Mouse (Mus musculus): Measurements from ENCODE around the gene E030018B13Rik.

The E030018B13Rik gene

DNA sequence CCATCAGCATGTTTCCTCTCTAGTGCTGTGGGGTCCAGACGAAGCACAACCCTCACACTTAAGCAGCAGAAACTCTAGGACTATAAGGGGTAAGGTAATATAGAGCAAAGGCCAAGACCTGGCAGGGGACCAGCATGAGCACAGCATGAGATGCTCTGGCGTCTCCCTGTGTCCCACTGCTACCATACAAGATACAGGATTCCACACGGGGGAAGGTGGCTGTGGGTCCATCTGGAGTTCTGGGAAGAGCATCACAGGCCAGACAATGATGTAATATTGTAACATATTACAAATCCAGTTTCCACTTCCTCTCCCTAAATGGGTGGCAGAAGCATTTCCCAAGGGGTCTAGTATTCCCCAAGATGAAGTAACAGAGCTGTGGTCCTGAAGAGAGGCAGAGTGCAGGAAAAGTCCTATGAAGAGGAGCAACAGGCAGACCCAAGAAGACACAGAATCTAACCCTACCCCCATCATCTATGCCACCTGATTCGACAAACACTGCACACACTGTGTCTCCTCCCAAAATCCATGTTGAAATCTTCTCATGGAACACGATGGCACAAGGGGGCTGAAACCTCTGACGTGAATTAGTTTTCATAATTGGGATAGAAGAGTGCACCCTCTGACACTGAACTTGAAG lies at the start of gene E030018B13Rik:
TSS of gene E030018B13Rik (plus strand) at position 590 of the 640 bp plus-strand sequence.
- DNase-seq (ENCODE audit: extremely low spot score, low spot score), result no peak

GRCm38 (mm10) chr7:63868356-63868918 lies 48.2 kb upstream of the E030018B13Rik start:
- DNase-seq (ENCODE audit: extremely low spot score, low spot score), result no peak

GRCm38 (mm10) chr7:63871698-63872097 lies 45.0 kb upstream of the E030018B13Rik start:
- no peak for DNase-seq (ENCODE audit: extremely low spot score, low spot score)

DNA sequence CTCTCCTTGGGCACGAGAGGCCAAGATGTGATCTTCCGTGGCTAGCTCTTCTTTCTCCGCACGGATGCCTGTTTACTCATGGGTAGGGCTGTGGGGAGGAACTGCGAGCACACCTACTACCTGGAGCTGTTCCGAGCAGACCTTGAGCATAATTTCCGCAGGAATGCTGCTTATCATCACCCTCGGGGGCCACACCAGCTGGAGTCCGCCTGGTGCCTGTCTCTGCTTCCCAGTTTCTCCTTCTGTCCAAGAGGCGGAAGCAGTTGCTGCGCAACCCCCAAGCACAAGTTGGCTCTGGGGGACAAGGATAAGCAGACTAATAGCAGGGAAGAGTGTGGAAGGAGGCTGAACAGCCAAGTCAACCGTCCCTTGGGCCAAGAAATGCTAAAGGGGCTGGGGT lies 42.8 kb upstream of the E030018B13Rik start:
- no peak for DNase-seq (ENCODE audit: extremely low spot score, low spot score)

GRCm38 (mm10) chr7:63875686-63876085 lies 41.0 kb upstream of the E030018B13Rik start:
- DNase-seq (ENCODE audit: extremely low spot score, low spot score), result no peak

- DNase-seq (ENCODE audit: extremely low spot score, low spot score), result no peak
These were observed 40.0 kb upstream of the E030018B13Rik start for GRCm38 (mm10) chr7:63876640-63877039.

- no peak for DNase-seq (ENCODE audit: extremely low spot score, low spot score)
These were observed 39.0 kb upstream of the E030018B13Rik start for GRCm38 (mm10) chr7:63877610-63878009.

- no peak for DNase-seq (ENCODE audit: extremely low spot score, low spot score)
These were observed 37.1 kb upstream of the E030018B13Rik start for GRCm38 (mm10) chr7:63879583-63879982.

DNA sequence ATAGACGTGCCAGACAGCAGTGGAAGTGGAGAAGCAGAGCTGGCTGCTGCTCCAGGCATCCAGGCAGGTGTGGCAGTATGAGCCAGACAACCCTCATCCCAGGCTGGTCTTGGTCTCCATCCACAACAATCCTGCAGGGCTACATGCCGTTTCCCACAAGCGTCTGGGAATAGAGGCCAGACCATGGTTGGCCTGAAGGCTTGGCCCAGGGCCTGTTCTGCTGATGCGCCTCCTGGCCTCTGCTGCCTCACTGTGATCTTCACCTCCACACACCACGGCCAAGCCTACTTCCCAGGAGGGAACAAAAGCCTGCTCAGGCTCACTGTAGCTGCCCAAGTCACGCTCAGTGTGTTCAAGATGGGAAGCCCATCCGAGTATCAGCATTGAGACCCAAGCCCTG lies 33.9 kb upstream of the E030018B13Rik start:
- no peak for DNase-seq (ENCODE audit: extremely low spot score, low spot score)

- DNase-seq (ENCODE audit: extremely low spot score, low spot score), result no peak
These were observed 31.6 kb upstream of the E030018B13Rik start for GRCm38 (mm10) chr7:63885025-63885424.

GRCm38 (mm10) chr7:63887034-63887551 lies 29.6 kb upstream of the E030018B13Rik start:
- no peak for DNase-seq (ENCODE audit: extremely low spot score, low spot score)

- DNase-seq (ENCODE audit: extremely low spot score, low spot score), result no peak
These were observed 29.0 kb upstream of the E030018B13Rik start for GRCm38 (mm10) chr7:63887602-63888123.

DNA sequence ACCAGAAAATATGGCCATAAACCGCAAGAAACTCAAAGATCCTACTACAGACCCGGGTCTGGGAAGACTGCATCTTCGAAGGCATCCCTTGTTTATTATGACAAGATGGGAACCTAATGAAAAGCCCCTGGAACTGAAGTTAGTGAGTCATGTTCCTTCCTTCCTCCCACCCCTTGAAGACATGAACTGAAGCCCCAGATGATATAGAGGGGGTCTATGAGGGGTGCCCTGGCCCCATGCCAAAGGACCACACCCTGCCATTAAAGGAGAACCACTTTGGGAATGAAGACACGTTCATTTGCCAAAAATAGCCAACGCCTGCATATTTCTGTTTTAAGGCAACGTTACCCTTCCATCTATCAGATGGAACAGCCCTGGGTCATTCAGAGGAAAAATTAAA lies 28.0 kb upstream of the E030018B13Rik start:
- DNase-seq (ENCODE audit: extremely low spot score, low spot score), result no peak

- DNase-seq (ENCODE audit: extremely low spot score, low spot score), result no peak
These were observed 27.3 kb upstream of the E030018B13Rik start for GRCm38 (mm10) chr7:63889116-63889975.

DNA sequence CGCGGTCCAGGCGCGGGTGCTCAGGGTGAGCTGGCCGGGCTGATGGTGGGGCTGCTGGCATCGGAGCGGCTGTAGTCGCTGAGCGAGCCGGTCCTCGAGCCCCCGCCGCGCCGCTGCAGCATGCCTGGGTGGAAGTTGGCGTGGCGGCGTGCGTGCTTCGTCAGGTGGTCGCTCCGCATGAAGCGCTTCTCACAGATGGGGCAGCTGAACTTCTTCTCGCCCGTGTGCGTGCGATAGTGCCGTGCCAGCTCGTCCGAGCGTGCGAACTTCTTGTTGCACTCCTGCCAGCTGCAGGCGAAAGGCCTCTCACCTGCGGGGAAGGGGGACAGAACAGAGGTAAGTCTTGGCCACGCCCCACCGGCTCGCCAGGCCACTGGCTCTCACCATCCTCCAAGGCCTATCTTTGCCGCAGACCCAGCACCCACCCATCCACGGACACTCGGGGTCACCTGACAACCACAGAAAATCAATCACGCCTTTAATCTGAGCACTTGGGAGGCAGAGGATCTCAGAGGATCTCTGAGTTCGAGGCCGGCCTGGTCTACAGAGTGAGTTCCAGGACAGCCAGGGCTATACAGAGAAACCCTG lies 25.1 kb upstream of the E030018B13Rik start:
- DNase-seq (ENCODE audit: extremely low spot score, low spot score), result no peak

GRCm38 (mm10) chr7:63893201-63893600 lies 23.5 kb upstream of the E030018B13Rik start:
- no peak for DNase-seq (ENCODE audit: extremely low spot score, low spot score)

- DNase-seq (ENCODE audit: extremely low spot score, low spot score), result no peak
These were observed 22.9 kb upstream of the E030018B13Rik start for GRCm38 (mm10) chr7:63893729-63894128.

- DNase-seq (ENCODE audit: extremely low spot score, low spot score), result no peak
These were observed 22.0 kb upstream of the E030018B13Rik start for GRCm38 (mm10) chr7:63894662-63895061.

DNA sequence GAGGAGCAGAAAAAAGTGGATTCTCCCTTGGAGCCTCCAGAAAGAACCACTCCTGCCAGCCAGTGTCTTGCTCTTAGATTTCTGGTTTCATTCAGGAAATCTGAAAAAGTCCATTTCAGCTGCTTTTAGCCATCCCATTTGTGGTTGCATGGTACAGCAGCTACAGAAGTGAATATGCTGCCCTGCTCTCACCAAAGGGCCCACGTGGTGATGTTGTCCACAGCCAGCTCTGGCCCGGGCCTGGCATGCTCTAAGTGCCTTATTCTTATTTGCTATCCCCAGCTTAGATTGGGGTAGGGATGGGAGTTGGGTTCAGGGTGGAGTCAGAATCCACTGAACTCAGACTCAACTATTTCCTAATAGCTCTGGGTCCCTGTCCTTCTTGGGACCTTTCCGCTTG lies 21.4 kb upstream of the E030018B13Rik start:
- no peak for DNase-seq (ENCODE audit: extremely low spot score, low spot score)

DNA sequence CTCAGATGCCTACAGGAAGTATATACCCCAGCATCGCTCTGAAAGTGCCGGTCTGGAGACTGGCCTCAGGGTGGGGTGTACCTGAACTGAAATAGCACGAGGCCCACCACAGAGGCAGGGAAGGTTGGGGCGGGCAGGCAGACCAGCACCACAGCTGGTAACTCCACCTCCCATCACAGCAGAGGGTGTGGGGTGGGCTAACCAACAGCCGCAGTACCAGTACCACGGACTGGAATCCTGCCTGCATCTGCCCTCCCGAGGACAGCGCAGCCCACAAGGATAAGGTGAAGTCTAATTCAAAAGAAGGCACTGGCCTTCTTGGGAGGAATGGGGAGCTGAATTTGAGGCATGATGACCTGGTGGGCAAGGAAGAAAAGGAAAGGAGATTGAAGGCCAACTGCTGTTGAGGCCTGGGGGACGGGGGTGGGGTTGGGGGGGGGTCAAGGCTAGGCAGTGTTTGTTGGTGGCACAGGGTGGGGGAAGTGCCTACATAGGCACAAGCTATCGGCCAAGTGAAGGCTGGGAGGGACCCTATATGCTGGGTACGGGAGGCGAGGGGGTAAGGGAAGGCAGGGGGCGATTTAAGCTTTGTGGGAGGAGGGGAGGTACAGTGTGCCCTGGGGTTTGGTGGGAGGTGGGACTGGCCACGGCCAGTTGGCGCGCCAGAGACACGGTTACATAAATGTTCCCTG lies 20.2 kb upstream of the E030018B13Rik start:
- no peak for DNase-seq (ENCODE audit: extremely low spot score, low spot score)

- peak; percentile 76 for DNase-seq (ENCODE audit: extremely low spot score, low spot score)
These were observed 19.6 kb upstream of the E030018B13Rik start for GRCm38 (mm10) chr7:63896968-63897468.
